Mouse (Mus musculus): ENCODE measurements around the gene Rab31. TPM values are rescaled to one million over a fixed set of nuclear protein-coding genes. Genes with fewer than 3 reads are reported as not detected.

Gene Rab31
- 60.7 TPM for polyA plus RNA-seq (2012; fragmentation: generic; extraction: Trizol)

DNA sequence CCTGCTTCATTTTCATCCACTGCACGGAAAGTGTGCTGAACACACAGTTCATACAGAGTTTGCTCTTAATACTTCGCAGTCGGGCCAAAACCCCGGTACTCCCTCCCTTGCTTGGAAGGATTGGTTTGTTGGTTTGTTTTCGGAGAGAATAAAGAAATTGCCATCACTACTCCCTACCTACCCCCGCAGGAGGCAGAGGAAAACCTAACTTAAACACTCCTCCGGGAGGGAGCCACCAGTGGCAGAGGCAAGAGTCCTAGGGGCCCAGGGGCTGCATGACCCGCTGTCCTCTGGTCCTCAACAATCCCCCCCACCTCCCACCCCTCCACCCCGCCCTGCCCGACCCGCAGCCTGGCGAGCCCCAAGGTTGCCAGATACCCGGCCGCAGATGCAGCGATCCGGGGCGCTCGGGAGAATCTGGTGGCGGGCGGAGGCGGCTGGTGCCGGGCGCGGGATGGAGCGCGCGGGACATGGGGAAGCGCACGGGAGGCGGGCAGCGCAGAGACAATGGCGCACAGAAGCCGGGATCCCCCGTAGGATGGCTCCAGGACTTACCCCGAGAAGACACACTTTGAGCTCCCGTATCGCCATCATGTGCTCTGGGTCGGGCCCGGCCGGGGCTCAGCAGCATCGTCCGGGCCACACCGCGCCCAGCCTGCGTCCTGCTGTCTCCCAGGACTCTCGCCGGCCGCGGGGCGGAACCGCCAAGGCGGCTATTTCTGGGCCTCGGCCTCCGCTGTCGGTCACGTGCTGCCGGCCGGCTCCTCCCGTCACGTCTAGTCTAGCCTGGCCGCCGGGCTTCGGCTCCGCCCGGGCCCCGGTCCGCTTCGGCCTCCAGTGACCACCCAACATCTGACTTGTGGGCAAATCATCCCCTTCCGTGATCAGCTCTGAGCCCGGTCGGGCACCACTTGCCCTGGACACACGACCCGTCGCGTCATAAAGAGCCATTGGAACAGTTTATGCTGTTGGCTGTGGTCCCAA is at the start of gene Rab31:
Gene Rab31 (minus strand): TSS at position 802 of the 984 bp plus-strand sequence.
- peaks cover 49% of the 10 kb centered on the region for H3K79me2 ChIP-seq (ENCODE audit: control insufficient read depth, insufficient read depth)
- no peaks in the 10 kb centered on the region for H3K27me3 ChIP-seq (ENCODE audit: control insufficient read depth, insufficient read depth, insufficient read length)
- H3K36me3 ChIP-seq (ENCODE audit: control insufficient read depth, insufficient read depth) = no peaks in the 10 kb centered on the region
- H3K4me2 ChIP-seq (ENCODE audit: low read depth) = peak within 1 kb of the TSS; percentile 89
- TF ChIP-seq CEBPB (IDR thresholded peaks at IDR 0.05; ENCODE audit: insufficient read depth, poor library complexity, severe bottlenecking) (no peak), REST (IDR thresholded peaks at IDR 0.05; ENCODE audit: insufficient read depth, insufficient read length) (no peak), TCF12 (IDR thresholded peaks at IDR 0.05; ENCODE audit: insufficient read depth, poor library complexity, severe bottlenecking) (no peak), USF1 (IDR thresholded peaks at IDR 0.05; ENCODE audit: low read depth) (peak; percentile 96), POLR2AphosphoS2 (IDR thresholded peaks at IDR 0.05; ENCODE audit: insufficient read length, low read depth) (peak; percentile 93), SRF (IDR thresholded peaks at IDR 0.05; ENCODE audit: control insufficient read depth, insufficient read length, low read depth) (peak; percentile 46), POLR2A (IDR thresholded peaks at IDR 0.05; ENCODE audit: insufficient read length, low read depth) (peak; percentile 94), E2F4 (IDR thresholded peaks at IDR 0.05; ENCODE audit: insufficient read depth) (no peak), MYOG (IDR thresholded peaks at IDR 0.05; ENCODE audit: control insufficient read depth in 1 of 3, insufficient read depth in 1 of 3, insufficient read length in 2 of 3, low read depth in 2 of 3) (peak in 1 of 3 experiments; percentile 30), MAX (IDR thresholded peaks at IDR 0.05; ENCODE audit: low read depth) (no peak), MYOD1 (IDR thresholded peaks at IDR 0.05; ENCODE audit: control insufficient read depth in 1 of 3, insufficient read length in 2 of 3, low read depth in 2 of 3) (no peak), TCF3 (IDR thresholded peaks at IDR 0.05; ENCODE audit: insufficient read length, low read depth) (no peak)
- peak within 1 kb of the TSS; percentile 43 for H3K4me3 ChIP-seq
- peak within 1 kb of the TSS; percentile 79 for H3ac ChIP-seq (ENCODE audit: control insufficient read depth, insufficient read length)

GRCm38 (mm10) chr17:65820197-65820596 is 47.6 kb upstream of the Rab31 start:
- Histone ChIP-seq H3K4me3 (no peak overlapping the region), H3ac (ENCODE audit: control insufficient read depth, insufficient read length) (no peak overlapping the region), H3K79me2 (ENCODE audit: control insufficient read depth, insufficient read depth) (peaks cover 41% of the 10 kb centered on the region), H3K4me2 (ENCODE audit: low read depth) (no peak overlapping the region), H3K36me3 (ENCODE audit: control insufficient read depth, insufficient read depth) (peaks cover 60% of the 10 kb centered on the region), H3K27me3 (ENCODE audit: control insufficient read depth, insufficient read depth, insufficient read length) (no peaks in the 10 kb centered on the region)
- TF ChIP-seq POLR2AphosphoS2 (IDR thresholded peaks at IDR 0.05; ENCODE audit: insufficient read length, low read depth) = no peak

DNA sequence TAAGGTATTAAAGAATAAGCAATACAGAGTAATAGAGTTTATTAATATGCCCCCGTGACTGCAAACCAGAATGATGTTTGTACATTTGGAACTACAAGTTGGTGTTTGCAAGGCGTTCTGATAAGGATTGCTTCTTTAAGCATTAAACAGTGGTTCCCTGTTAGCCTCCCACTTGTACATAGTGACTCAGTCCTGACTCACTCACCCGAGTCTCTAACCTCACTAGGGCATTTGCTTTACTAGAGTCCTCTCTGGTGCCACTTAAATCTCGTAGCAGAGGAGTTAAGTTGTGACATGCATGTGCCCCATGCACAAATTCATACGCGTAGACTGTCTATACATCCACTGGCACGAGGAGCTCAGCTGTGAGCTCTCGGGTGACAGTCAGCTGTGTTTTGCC is 41.2 kb upstream of the Rab31 start:
- H3K27me3 ChIP-seq (ENCODE audit: control insufficient read depth, insufficient read depth, insufficient read length) = no peaks in the 10 kb centered on the region
- TF ChIP-seq TCF3 (IDR thresholded peaks at IDR 0.05; ENCODE audit: insufficient read length, low read depth) (no peak), TCF12 (IDR thresholded peaks at IDR 0.05; ENCODE audit: insufficient read depth, poor library complexity, severe bottlenecking) (no peak), POLR2A (IDR thresholded peaks at IDR 0.05; ENCODE audit: insufficient read length, low read depth) (no peak), E2F4 (IDR thresholded peaks at IDR 0.05; ENCODE audit: insufficient read depth) (no peak), USF1 (IDR thresholded peaks at IDR 0.05; ENCODE audit: low read depth) (no peak), SRF (IDR thresholded peaks at IDR 0.05; ENCODE audit: control insufficient read depth, insufficient read length, low read depth) (no peak), MYOD1 (IDR thresholded peaks at IDR 0.05; ENCODE audit: control insufficient read depth in 1 of 3, insufficient read length in 2 of 3, low read depth in 2 of 3) (no peak), MAX (IDR thresholded peaks at IDR 0.05; ENCODE audit: low read depth) (no peak), CEBPB (IDR thresholded peaks at IDR 0.05; ENCODE audit: insufficient read depth, poor library complexity, severe bottlenecking) (no peak), MYOG (IDR thresholded peaks at IDR 0.05; ENCODE audit: control insufficient read depth in 1 of 3, insufficient read depth in 1 of 3, insufficient read length in 2 of 3, low read depth in 2 of 3) (no peak), REST (IDR thresholded peaks at IDR 0.05; ENCODE audit: insufficient read depth, insufficient read length) (no peak), POLR2AphosphoS2 (IDR thresholded peaks at IDR 0.05; ENCODE audit: insufficient read length, low read depth) (no peak)
- H3K4me3 ChIP-seq = no peak overlapping the region
- peaks cover 74% of the 10 kb centered on the region for H3K36me3 ChIP-seq (ENCODE audit: control insufficient read depth, insufficient read depth)
- no peak overlapping the region for H3K4me2 ChIP-seq (ENCODE audit: low read depth)
- peaks cover 35% of the 10 kb centered on the region for H3K79me2 ChIP-seq (ENCODE audit: control insufficient read depth, insufficient read depth)
- H3ac ChIP-seq (ENCODE audit: control insufficient read depth, insufficient read length) = no peak overlapping the region

DNA sequence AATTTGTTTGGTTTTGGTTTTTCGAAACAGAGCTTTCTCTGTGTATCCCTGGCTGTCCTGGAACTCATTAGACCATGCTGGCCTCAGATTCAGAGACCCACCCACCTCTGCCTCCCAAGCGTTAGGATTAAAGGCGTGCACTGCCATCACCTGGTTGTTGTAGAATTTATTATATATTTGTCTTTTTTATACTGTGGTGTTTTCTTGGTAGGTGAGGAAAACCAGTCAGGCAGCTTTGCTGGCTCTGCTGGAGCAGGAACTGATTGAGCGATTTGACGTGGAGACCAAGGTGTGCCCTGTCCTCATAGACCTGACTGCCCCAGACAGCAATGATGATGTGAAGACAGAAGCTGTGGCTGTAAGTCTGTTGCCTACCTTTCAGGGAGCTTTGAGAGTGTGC is 38.5 kb upstream of the Rab31 start:
- Histone ChIP-seq H3K4me2 (ENCODE audit: low read depth) (no peak overlapping the region), H3K36me3 (ENCODE audit: control insufficient read depth, insufficient read depth) (peaks cover 56% of the 10 kb centered on the region)
- TF ChIP-seq POLR2AphosphoS2 (IDR thresholded peaks at IDR 0.05; ENCODE audit: insufficient read length, low read depth) (no peak), MYOD1 (IDR thresholded peaks at IDR 0.05; ENCODE audit: control insufficient read depth in 1 of 3, insufficient read length in 2 of 3, low read depth in 2 of 3) (no peak), CEBPB (IDR thresholded peaks at IDR 0.05; ENCODE audit: insufficient read depth, poor library complexity, severe bottlenecking) (no peak), POLR2A (IDR thresholded peaks at IDR 0.05; ENCODE audit: insufficient read length, low read depth) (no peak), USF1 (IDR thresholded peaks at IDR 0.05; ENCODE audit: low read depth) (no peak), MAX (IDR thresholded peaks at IDR 0.05; ENCODE audit: low read depth) (no peak), MYOG (IDR thresholded peaks at IDR 0.05; ENCODE audit: control insufficient read depth in 1 of 3, insufficient read depth in 1 of 3, insufficient read length in 2 of 3, low read depth in 2 of 3) (no peak), TCF3 (IDR thresholded peaks at IDR 0.05; ENCODE audit: insufficient read length, low read depth) (no peak), REST (IDR thresholded peaks at IDR 0.05; ENCODE audit: insufficient read depth, insufficient read length) (no peak), E2F4 (IDR thresholded peaks at IDR 0.05; ENCODE audit: insufficient read depth) (no peak), TCF12 (IDR thresholded peaks at IDR 0.05; ENCODE audit: insufficient read depth, poor library complexity, severe bottlenecking) (no peak), SRF (IDR thresholded peaks at IDR 0.05; ENCODE audit: control insufficient read depth, insufficient read length, low read depth) (no peak)

More for the DNA sequence above, 38.5 kb upstream of the Rab31 start:
- H3K27me3 ChIP-seq (ENCODE audit: control insufficient read depth, insufficient read depth, insufficient read length) = no peaks in the 10 kb centered on the region
- peaks cover 42% of the 10 kb centered on the region for H3K79me2 ChIP-seq (ENCODE audit: control insufficient read depth, insufficient read depth)
- H3ac ChIP-seq (ENCODE audit: control insufficient read depth, insufficient read length) = no peak overlapping the region
- H3K4me3 ChIP-seq = no peak overlapping the region

Data from myocyte (in vitro differentiated cells).